Mouse (Mus musculus) adrenal gland, postnatal 14 days (tissue): Measurements from ENCODE around the gene Htra1. TPM values are rescaled to one million over a fixed set of nuclear protein-coding genes. Genes with fewer than 3 reads are reported as not detected.

Experiments used
- DNase-seq: peaks from one replicate; pipeline ENCODE4 v3.0.0; 2021; ENCODE audit warnings: mixed read lengths
- total RNA-seq: library from RNA; stranded (reverse); gene quantifications from 2 replicates; pipeline ENCODE4 v1.2.3, GENCODE M21; 2021

Htra1 gene
- total RNA-seq, 1 experiment from 2014 or later, result 77.0 TPM

GRCm38 (mm10) chr7:130934654-130935053 lies 1.3 kb upstream of the Htra1 start:
- DNase-seq, result no peak

- peak; percentile 46 for DNase-seq
Measured at GRCm38 (mm10) chr7:130935421-130935792, 504 bp upstream of the Htra1 start.

GRCm38 (mm10) chr7:130936472-130936951 lies 601 bp downstream of the Htra1 start:
- DNase-seq, result peak; percentile 72

- peak; percentile 15 for DNase-seq
Measured at GRCm38 (mm10) chr7:130937266-130937841, 1.4 kb downstream of the Htra1 start.

- peak; percentile 9 for DNase-seq
Measured at GRCm38 (mm10) chr7:130938005-130938404, 2.1 kb downstream of the Htra1 start.

- DNase-seq, result peak; percentile 11
Measured at GRCm38 (mm10) chr7:130938896-130939295, 3.0 kb downstream of the Htra1 start.

GRCm38 (mm10) chr7:130940733-130941132 lies 4.8 kb downstream of the Htra1 start:
- peak; percentile 33 for DNase-seq

GRCm38 (mm10) chr7:130943280-130943895 lies 7.5 kb downstream of the Htra1 start:
- DNase-seq, result no peak

GRCm38 (mm10) chr7:130944766-130945475 lies 9.0 kb downstream of the Htra1 start:
- DNase-seq, result no peak

- DNase-seq, result no peak
Measured at GRCm38 (mm10) chr7:130945730-130946129, 9.8 kb downstream of the Htra1 start.

- no peak for DNase-seq
Measured at GRCm38 (mm10) chr7:130946303-130946702, 10.4 kb downstream of the Htra1 start.

- DNase-seq, result peak; percentile 43
Measured at GRCm38 (mm10) chr7:130948563-130949208, 12.8 kb downstream of the Htra1 start.

- peak; percentile 67 for DNase-seq
Measured at GRCm38 (mm10) chr7:130949331-130949751, 13.4 kb downstream of the Htra1 start.

- no peak for DNase-seq
Measured at GRCm38 (mm10) chr7:130950482-130950881, 14.6 kb downstream of the Htra1 start.

GRCm38 (mm10) chr7:130951004-130951403 lies 15.1 kb downstream of the Htra1 start:
- DNase-seq, result no peak

GRCm38 (mm10) chr7:130953376-130953775 lies 17.5 kb downstream of the Htra1 start:
- DNase-seq, result no peak

- DNase-seq, result no peak
Measured at GRCm38 (mm10) chr7:130954177-130954601, 18.3 kb downstream of the Htra1 start.

GRCm38 (mm10) chr7:130958551-130958950 lies 22.6 kb downstream of the Htra1 start:
- DNase-seq, result no peak

- no peak for DNase-seq
Measured at GRCm38 (mm10) chr7:130959868-130960267, 24.0 kb downstream of the Htra1 start.

GRCm38 (mm10) chr7:130961429-130961828 lies 25.5 kb downstream of the Htra1 start:
- no peak for DNase-seq

GRCm38 (mm10) chr7:130964686-130965085 lies 28.8 kb downstream of the Htra1 start:
- DNase-seq, result peak; percentile 84

- no peak for DNase-seq
Measured at GRCm38 (mm10) chr7:130965396-130965795, 29.5 kb downstream of the Htra1 start.

- peak; percentile 24 for DNase-seq
Measured at GRCm38 (mm10) chr7:130965909-130966365, 30.0 kb downstream of the Htra1 start.
